Mouse (Mus musculus) spleen, adult 12 weeks (tissue): Measurements from ENCODE around the gene Zfp473.
"Not testable (repeated sequence)": the region's sequence is repeated elsewhere in the genome, so short reads cannot be mapped to it uniquely, and the experiment has no call there.

Experiments used
- DNase-seq: peaks from one replicate; pipeline ENCODE4 v3.0.0; 2022; ENCODE audit warnings: low spot score

Gene Zfp473

DNA sequence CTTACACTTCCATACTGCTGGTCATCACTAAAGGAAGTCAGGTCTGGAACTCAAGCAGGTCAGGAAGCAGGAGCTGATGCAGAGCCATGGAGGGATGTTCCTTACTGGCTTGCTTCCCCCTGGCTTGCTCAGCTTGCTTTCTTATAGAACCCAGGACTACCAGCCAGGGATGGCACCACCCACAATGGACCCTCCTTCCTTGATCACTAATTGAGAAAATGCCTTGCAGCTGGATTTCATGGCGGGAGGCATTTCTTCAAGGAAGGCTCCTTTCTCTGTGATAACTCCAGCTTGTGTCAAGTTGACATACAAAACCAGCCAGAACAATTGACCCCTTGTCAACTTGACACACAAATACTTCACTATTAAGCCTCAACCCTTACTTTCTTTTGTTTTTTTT is at the start of gene Zfp473:
Gene Zfp473, minus strand, starts transcription at position 101 of the 400 bp plus-strand sequence.
- DNase-seq: not testable (repeated sequence)

DNA sequence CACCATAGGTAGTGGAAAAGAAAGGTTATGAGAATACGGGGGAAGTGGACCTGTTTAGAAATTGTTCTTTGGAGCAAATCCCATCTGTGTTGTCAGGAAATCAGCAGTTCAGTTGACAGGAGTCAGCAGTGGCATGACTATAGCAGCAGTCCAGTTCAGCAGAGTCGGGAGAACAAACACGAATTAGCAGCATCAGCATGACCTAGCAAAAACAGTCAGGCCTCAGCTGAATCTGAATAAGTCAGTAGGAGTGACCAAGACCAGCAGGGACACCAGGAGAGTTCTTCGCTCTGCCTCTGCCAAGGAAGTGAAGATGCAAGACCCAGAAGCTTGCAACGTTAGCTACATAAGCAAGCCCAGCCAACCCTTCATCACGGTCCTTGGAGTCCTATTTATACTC is 41.9 kb upstream of the Zfp473 start:
- no peak for DNase-seq

DNA sequence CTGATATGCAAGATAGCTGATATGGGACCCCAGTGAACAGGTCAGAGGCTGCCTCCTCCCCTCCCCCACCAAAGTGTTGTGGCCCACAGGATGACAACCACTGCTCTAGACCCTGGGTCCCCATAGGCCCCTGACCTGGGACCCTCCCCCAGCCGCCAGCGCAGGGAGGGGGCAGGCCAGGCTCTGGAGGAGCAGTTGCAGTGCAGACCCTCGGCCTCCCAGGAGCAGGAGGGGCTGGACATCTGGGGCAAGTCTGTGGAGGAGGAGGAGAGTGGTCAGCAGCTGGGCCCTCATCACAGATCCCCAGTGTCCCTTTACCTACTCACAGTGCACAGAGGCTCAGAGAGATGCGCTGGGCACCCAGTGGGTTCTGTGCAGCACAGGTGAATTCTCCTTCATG is 39.2 kb upstream of the Zfp473 start:
- no peak for DNase-seq

DNA sequence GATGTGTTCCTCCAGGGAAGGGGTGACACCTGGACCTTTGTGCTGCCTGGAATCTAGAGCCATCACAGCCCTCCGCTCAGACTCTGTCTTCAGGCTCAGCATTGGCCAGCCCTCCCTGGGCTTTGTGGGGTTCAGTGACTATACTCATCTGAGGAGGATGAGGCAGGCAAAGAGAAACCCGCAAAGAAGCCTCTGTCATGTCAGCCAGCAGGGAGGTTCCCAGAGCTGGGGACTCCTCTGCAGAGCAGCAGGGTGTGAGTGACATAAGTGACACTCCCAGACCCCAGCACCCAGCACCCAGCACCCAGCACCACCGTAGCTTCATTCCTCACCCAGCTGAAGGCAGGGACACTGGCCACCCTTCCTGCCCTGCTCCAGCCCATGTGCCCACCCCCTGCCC is 38.7 kb upstream of the Zfp473 start:
- no peak for DNase-seq

DNA sequence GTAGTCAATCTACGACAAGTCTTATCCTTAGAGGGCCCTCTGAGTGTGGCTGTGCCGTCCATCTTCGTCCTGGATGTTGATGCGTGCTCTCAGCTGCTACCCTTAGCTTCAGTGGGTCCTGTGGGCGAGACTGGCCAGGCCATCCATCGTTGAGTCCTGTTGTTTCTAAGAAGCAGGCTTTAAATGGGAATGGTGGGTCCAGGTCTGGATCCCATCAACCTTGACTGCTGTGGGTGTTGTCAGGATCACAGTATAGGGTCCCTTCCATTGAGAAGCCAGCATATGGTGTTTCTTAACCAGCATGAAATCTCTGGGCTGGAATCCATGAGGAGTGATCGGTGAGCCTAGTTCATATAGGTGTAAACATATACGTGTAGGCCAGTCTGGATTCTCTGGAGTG is 29.3 kb upstream of the Zfp473 start:
- DNase-seq: no peak

DNA sequence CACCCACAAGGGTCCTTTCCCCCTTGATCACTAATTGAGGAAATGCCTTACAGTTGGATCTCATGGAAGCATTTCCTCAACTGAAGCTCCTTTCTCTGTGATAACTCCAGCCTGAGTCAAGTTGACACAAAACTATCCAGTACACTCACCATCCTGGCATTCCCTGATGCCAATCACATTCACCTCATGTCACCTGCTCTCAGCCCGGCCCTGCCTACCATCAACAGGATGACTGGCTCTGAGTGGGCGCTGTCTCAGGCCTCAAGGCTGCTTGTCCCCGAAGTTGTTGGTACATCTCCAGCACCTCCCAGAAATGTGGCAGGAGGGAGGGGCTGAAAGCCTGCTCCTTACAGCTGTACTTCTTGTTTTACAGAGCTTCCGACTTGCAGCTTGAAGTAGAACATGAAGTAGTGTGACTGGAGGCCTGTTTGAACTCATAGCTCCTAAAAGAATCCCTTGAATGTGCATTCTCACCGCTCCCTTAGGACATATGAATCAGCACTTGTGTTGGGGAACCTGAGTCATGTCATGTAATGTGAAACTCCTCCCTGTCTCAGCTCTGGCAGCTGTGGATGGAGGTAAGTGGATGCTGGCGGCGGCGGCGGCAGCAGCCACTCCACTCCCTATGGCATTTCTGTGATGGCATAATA is 26.1 kb upstream of the Zfp473 start:
- no peak for DNase-seq

DNA sequence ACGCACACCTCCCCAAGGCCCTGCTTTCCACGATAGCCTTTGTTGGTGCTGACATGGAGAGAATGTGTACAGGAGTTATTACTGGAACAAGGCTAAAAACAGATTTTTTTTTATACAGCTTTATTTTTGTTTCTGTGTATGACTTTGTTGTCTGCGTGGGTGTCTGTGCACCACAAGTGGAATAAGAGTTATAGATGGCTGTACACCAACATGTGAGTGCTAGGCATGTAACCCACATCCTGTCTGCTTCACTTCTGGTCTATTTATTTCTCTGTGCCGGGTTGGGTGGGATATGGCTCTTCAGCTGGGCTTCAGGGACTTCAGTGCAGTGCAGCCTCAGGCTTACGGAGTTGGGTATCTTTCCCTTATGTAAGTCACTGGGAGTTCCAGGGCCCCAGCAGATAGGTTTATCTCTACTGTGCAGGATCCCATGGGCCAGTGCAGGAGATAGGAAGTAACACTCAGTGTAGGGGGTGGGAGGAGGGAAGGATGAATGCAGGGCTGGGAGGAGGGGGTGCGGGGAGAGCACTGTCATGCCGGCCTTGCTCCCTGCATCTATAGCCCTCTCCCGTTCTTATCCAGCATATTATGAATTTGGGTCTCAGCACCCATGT is 21.8 kb upstream of the Zfp473 start:
- no peak for DNase-seq

DNA sequence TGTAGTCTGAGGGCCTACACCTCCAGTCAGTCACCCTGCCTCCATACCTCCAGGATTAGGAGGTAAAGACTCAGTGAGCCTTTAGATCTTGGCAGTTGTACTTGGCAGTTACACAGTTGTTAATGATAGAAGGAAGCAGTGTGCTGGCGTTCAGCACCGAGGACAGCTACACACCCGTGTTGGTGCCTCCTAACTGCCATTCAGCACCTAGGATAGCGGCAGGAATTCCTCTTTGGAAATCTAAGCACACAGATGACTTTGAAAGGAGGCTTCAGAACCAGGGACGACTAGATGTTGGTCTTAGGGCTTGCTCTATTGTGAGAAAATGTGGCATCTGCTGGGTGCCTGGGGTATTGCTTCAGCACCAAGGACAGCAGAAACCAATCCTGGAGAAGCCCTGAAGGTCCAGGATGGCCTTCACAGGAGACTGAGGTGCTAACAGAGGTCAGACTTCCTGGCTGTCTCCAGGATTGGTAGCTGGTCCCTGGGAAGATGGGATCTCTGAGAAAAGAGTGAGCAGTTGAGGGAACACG is 19.3 kb upstream of the Zfp473 start:
- peak; percentile 18 for DNase-seq

DNA sequence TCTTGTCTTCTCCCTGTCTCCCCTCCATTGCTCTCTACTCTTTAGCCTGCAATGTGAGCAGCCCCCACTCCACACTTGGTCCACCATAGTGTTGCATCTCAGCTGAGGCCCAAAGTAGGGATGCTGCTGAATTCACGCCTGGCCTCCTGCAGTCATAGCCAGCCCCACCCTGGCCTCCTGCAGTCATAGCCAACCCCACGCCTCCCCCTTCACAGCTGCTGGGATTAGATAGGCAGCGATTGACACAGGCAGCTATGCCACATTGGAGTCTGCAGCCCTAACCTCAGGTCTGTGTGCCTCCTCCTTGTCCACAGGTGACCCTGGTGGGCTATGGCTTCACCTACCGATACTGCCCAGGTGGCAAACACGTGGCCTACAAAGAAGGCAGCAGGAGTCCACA is 17.3 kb upstream of the Zfp473 start:
- DNase-seq: no peak

DNA sequence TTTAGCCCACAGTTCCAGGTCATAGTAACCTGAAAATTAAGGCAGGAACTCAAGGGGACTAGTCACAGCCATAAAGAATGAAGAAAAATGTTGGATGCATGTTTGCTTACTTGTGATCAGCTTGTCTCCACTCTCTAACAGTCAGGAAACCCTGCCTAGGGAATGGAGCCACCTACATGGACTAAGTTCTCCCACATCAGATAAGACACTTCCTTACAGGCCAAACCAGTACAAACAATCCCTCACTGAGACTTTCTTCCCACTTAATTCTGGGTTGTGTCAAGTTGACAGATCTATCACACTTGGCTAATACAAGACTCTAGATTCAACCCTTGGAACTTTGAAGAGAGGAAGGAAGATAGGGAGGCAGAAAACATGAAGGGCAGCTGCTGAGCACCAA is 9.5 kb upstream of the Zfp473 start:
- no peak for DNase-seq

DNA sequence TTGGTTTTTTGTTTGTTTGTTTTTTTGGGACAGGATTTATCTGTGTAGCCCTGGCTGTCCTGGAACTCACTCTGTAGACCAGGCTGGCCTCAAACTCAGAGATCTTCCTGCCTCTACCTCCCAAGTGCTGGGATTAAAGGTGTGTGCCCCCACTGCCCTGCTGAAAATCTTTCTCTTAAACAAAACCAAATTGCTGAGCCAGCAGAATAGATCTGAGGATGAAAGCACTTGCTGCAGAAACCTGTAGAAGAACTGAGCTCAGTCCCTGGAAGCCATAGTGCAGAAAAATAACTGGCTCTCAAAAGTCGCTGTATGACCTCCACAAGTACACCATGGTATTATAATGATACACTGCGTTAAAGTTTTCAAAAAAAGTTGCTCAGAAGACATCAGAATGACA is 6.3 kb upstream of the Zfp473 start:
- DNase-seq: no peak

DNA sequence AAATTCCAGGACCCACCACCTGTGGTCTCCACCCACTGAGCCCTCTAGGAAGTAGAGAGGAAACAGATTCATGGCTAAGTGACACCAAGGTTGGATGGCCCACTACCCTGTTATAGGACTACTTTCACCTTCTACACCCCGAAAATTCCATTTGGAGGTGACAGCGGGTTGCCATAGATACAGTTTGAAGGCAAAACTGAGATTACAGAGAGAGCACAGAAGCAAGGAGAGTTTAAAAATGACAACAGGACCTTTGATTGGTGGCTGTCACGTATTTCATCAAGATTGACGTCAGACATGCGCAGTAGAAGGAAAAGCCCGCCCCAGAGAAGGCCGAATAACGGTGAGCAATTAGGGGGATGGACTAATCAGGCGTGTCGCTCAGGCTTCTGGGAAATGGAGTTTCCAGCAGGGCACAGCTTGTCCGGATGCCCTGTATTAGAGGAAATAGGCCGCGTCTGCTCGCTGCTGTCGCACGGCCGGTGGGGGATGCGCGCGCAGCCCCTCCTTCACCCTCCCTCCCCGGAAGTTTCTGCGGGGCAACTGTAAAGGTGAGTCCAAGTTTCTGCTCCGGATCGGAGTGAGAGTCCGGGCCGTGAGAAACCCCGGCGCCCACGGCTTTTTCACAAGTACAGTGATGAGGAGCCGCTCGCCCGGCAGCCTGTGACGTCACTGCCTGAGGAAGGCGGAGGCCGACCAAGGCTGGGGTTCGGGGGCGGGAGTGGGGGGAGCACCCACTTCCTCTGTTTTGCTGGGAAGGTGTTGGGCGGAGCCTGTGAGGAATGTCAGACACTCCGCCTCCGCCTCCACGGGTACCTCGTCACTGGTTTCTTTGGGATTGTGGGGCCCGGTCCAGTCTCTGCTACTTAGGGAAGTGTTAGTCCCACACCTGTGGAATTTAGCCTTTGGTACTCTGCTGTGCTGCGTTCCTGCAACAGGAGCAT is 2.5 kb downstream of the Zfp473 start, which contains the start of gene Vrk3:
Gene Vrk3, plus strand, starts transcription at position 313 of the 944 bp plus-strand sequence.
- peak; percentile 90 for DNase-seq

DNA sequence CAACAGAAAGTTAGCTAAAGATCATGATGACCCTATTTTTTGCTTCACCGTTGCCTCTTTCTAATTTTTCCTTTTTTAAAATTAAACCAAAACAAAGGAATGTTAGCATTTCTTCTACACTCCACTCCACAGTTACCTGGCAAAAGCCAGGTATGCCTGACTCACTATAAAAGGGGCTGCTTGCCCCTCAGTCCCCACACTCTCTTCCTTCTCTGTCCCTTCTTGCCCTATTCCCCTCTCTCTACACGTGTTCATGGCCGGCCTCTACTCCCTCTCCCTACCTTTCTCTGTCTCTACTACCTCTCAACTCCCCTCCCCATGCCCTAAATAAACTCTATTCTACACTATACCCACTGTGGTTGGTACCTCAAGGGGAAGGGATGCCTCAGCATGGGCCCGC is 3.7 kb downstream of the Zfp473 start:
- no peak for DNase-seq

DNA sequence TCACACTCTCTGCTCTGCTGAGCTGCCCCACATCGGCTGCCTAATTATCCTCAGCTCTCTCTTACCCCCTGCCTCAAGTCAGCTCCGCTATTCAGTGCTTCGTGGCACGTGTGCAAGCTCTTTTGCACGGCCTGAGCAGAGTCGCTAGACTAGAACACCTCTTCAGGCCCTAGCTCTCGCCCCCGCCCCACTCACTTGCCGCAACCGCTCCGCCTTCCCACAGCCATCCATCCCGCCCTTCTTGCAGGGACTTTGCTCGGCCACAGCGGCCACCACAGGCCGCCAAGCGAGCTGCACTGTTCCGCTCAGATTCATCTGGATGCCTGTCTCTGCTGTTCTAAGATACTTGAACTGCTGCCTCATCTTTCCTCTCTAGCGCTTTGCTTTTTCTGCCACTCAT is 5.8 kb downstream of the Zfp473 start:
- peak; percentile 51 for DNase-seq

DNA sequence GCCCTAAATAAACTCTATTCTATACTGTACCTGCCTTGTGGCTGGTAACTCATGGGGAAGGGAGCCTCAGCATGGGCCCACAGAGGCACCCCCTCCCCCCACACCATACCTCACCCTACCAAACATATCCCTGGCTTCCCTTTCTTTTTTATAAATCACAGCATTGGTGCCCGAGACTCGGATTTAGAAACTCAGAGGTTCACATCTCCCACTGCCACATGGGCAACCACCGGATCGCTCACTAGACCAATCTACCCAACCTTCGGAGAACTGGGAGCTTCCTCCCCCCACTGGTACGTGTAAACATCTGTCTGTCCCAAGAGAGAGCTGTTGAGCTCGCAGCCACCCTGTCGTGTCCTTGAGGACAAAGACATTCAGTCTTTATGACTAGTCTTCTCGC is 6.6 kb downstream of the Zfp473 start:
- DNase-seq: no peak

DNA sequence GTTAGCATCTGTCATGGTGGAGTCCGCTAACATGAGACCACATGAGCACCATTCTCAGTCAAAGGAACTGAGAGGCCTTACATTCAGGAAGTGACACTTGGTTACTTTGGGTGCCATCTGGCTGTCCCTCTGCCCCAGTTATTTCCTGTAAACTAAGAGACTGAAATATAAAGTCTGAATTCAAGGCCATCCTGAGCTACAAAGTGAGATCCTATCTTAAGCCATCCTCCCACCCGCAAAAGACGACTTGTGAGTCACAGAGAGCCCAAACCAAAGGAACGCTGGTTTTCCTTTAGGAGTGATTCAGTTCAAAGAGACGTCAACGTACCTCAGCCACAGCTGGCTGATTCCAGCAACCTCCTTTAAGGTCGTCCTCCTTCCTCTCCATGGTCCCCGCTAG is 9.5 kb downstream of the Zfp473 start:
- no peak for DNase-seq

DNA sequence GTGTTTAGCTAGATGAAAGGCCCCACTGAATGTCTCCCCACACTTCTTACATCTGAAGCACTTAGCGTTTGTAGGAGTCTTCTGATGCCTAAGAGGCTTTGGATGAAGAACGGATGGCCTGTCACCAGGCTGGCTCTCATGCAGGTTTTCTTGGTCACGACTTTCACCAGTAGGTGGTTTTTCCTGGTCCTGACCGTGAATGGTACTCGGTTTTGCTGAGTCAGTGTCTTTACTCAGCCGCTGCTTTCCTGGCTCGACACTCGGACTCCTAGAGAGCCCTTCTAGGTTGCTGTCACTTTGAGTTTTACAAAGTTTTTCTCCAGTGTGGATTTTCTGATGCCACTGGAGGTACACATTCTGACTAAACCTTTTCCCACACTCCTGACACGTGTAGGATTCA is 17.1 kb downstream of the Zfp473 start:
- DNase-seq: no peak

DNA sequence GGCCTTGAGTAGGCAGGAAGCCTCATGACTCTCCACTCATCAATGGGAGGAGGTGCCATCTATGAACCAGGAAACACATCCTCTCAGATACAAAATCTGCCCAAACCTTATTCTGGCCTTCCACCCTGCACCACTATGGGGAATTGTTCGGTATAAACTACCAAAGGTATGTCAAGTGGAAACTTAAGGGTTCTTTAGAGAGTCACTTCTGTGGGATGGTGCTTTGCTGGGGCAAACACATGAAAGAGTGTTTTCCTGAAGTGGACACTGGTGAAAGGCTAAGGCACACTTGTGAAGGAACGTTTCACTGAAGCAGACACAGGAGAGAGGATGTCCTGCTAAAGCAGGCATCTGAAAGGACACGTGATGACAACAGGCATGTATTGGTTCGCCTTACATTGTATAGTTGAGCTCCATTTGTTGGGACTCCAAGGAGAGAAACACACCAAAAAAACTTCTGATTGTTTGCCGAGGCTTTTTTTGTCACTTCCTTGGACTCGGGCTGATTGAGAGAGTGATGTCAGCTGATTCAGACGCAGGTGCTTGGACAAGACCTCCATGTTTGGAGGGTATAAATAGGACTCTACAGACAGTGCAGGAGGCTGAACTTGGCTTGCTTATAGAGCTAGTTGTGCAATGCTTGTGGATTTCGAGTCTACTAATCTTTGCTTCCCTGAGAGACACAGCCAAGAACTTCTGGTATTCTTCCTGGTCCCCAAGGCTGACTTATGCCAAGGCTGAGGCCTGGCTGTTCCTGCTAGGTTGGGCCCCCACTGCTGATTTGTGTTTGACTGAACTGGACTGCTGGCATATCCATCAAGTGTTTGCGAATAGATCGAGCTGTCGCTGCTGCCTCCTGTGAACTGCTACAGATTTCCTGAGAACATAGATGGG is 22.5 kb downstream of the Zfp473 start:
- DNase-seq: no peak

DNA sequence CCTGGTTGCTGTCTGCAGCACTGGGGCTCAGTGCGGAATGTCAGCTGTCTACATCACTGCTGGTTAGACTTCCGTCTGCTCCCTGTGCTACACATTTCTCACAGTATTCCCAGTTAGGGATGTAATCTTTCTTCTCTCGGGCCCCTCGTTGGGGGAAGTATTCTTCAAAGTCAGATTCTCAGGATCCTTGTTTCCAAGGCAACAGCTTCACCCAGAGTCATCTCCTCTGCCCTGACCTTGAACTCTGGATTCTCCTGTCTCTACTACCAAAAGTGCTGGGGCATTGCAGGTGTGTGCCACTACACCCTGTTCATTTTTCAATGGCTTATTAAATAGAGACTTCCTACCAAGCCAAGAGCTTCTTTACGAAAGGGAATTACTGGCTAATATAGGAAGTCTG is 23.7 kb downstream of the Zfp473 start:
- DNase-seq: no peak

DNA sequence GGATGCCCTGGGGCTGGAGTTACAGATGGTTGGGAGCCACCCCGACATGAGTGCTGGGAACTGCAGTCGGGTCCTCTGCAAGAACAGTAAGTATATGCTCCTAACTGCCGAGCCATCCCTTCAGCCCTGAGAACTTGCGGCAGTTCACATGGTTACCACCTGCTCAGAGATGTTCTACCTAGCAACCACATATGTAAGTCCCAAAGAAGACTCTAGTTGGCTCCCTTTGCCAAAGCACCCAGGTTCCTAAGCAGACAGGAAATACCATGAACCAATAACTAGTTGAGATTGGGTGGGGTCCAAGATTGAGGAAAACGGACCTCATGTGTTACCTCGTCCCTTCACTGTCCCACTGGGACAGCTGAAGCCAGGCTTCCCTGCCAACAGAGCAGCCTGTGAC is 24.5 kb downstream of the Zfp473 start:
- no peak for DNase-seq

DNA sequence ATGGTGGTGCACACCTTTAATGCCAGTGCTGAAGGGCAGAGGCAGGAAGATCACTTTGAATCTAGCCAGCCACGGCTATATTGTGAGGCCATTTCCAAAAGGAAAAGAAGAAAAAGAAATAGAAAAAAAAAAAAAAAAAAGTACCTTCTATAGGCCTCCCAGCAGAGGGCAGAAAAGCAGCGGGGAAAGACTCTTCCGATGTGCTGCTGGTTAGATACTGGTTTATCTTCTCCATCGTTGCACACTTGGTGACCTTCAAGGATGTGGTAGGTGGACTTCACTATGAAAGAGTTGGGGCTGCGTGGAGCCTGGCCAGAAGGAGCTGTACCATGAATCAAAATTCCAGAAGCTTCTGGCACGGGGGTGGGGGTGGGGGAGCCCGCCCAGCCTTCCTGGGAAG is 26.5 kb downstream of the Zfp473 start:
- no peak for DNase-seq

DNA sequence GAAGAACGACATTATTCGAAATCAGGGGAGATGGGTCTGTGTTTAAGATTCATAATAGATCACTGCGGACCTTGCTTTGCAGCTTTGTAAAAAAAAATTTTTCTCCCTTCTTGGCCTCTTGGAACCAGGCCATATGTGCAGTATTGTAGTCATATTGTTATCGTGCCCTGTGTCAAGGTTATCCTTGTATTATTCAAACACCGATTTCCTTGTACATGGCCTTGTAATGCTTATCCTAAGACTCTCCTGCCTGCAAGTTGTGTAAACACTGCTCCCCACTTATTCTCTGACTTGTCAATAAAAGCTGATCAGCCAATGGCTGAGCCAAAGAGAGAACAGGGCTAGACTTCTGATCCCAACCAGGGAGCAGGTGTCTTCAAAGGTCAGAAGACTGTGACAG is 28.8 kb downstream of the Zfp473 start:
- DNase-seq: no peak
